Mouse (Mus musculus) brain, embryonic 14.5 days (tissue): ENCODE data around the gene Pmel.

Source experiments
- CTCF ChIP-seq: fragments of 200-500 bp; IDR thresholded peaks from 2 replicates; pipeline ENCODE4 v1.5.1; 2012; ENCODE audit warnings: inconsistent platforms, mild to moderate bottlenecking, moderate library complexity, borderline replicate concordance; ENCODE audit not compliant: insufficient read depth, insufficient read length; ENCODE audit errors: extremely low read depth
- POLR2A ChIP-seq: fragments of 200-500 bp; IDR thresholded peaks from 2 replicates; pipeline ENCODE4 v1.6.1; 2012; ENCODE audit warnings: mild to moderate bottlenecking, inconsistent platforms, borderline replicate concordance; ENCODE audit not compliant: poor library complexity, insufficient read depth, insufficient read length, severe bottlenecking; ENCODE audit errors: extremely low read depth

DNA sequence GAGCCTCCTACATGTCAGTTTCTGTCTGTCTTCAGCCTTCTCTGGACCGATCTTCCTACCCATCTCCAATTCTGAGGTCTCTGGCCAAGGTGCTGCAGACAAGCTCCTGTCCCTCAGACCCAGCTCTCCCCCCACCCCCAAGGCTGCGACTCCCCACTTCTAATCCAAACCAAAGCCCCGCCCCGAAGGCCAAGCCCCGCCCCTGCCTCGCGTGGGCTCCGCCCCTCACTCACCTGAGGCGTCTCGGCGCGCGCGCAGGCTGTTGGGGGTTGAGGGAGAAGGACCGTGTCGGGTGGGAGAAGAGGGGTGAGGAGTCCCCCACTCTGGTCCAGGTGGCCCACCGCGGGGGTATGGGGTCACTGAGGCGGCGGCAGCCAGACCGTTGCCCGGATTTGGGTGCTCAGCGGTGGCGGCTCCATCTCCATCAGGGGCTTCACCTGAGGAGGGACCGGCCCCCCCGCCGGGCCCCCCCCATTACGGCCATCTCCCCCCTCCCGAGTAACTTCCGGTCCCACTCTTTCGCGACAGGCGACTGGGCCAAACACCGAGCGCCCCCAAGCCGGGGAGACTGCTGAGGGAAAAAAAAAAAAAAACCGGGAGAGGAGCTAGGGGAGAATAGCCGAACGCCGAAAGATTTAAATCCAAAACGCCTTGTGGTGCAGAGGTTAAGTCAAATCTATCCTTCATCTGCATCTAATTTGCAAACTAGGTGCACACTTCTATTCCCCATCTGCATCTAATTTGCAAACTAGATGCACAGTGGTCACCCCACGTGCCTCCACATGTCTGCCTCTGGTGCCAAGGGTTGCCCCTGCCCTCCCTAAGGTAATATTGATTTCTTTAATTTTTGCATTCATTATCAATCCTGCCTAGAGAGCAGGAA lies 35.0 kb upstream of the Pmel start:
- TF ChIP-seq POLR2A (no peak), CTCF (no peak)
